Mouse (Mus musculus): Measurements from ENCODE around the gene Fzd1.

GRCm38 (mm10) chr5:4742722-4743121, 15.1 kb downstream of the Fzd1 start:
- TF ChIP-seq POLR2A (IDR thresholded peaks at IDR 0.05; ENCODE audit: low read depth, low read length) (no peak), CTCF (IDR thresholded peaks at IDR 0.05; ENCODE audit: extremely low read depth, insufficient read depth, insufficient read length, insufficient replicate concordance) (no peak)

All from spleen, adult 2 months (tissue).